8 mouse cellular contexts compared by ENCODE assay signal in genomic region chr7:118584257-118584907, GRCm38 (mm10). TPM values are rescaled to one million over a fixed set of nuclear protein-coding genes. Genes with fewer than 3 reads are reported as not detected.
DNase-seq lines count a peak whose midpoint lies in the region; ATAC-seq lines count a peak whose summit lies in the region.

TSS of gene Tmc7 (minus strand) at chr7:118584736.

- 0 out of 2 replicates have a peak, but pooled peaks cover 3% of the 10 kb centered on the region for H3K9me3 ChIP-seq in hindbrain, embryonic 14.5 days (ENCODE audit: control insufficient read depth, low read length)
- H3K9me3 ChIP-seq in midbrain, embryonic 10.5 days (replicated peaks), result peaks cover 20% of the 10 kb centered on the region

- H3K4me1 ChIP-seq in hindbrain, embryonic 14.5 days (replicated peaks; ENCODE audit: control insufficient read depth, insufficient read depth, low read length), result peaks cover 3% of the 10 kb centered on the region; the same call in 1 of the 2 replicates
- peaks cover 23% of the 10 kb centered on the region for H3K4me1 ChIP-seq in midbrain, embryonic 10.5 days

- H3K27me3 ChIP-seq in hindbrain, embryonic 14.5 days (ENCODE audit: control insufficient read depth, insufficient read depth, low read length), result no peaks in the 10 kb centered on the region
- H3K27me3 ChIP-seq in midbrain, embryonic 10.5 days (ENCODE audit: low read depth, poor library complexity, severe bottlenecking), result no peaks in the 10 kb centered on the region

- peak; percentile 92 for ATAC-seq in hindbrain, embryonic 14.5 days (ENCODE audit: low FRiP score)
- ATAC-seq in megakaryocyte-erythroid progenitor cell, adult 5-6 weeks (replicated peaks; ENCODE audit: low FRiP score, low TSS enrichment, poor library complexity, severe bottlenecking), result no peak

- H3K9ac ChIP-seq in hindbrain, embryonic 14.5 days, result peak within 1 kb of the TSS; percentile 71

- H3K4me2 ChIP-seq in hindbrain, embryonic 14.5 days (replicated peaks), result peak within 1 kb of the TSS; percentile 69

- H3K36me3 ChIP-seq in hindbrain, embryonic 14.5 days (replicated peaks; ENCODE audit: control insufficient read depth, insufficient read depth), result no peaks in the 10 kb centered on the region
- H3K36me3 ChIP-seq in midbrain, embryonic 10.5 days, result peaks cover 15% of the 10 kb centered on the region

- H3K4me3 ChIP-seq in hindbrain, embryonic 14.5 days (replicated peaks; ENCODE audit: low read length), result peak within 1 kb of the TSS; percentile 56
- peak within 1 kb of the TSS; percentile 81 for H3K4me3 ChIP-seq in midbrain, embryonic 10.5 days

- peak; percentile 68 to 73 for DNase-seq in adrenal gland, postnatal 36 days
- DNase-seq in cerebellum, postnatal 36 days, result peak; percentile 81 to 87
- DNase-seq in frontal cortex, postnatal 36 days (ENCODE audit: low spot score in 2 of 2), result peak; percentile 81
- peak; percentile 83 for DNase-seq in hindbrain, embryonic 14.5 days (ENCODE audit: low spot score)
- DNase-seq in left cerebral cortex, postnatal 25 days (ENCODE audit: low spot score in 2 of 2), result peak; percentile 84 to 87
- DNase-seq in midbrain, embryonic 10.5 days (ENCODE audit: low spot score), result peak; percentile 85
- DNase-seq in spleen, postnatal 10 days (ENCODE audit: low spot score in 2 of 2), result peak; percentile 17 to 61

- intact Hi-C loops in left cerebral cortex, postnatal 25 days (cut with DNase I), result no loop called here

- WGBS in hindbrain, embryonic 14.5 days, result under 1% methylated on average over 46 of the region's 51 CpGs
- 1% methylated on average over 49 of the region's 51 CpGs for WGBS in midbrain, embryonic 10.5 days

- 0 out of 2 replicates have a peak within 1 kb of the TSS, but pooled peaks have one; percentile 18 for H3K27ac ChIP-seq in hindbrain, embryonic 14.5 days
- peak within 1 kb of the TSS; percentile 91 for H3K27ac ChIP-seq in midbrain, embryonic 10.5 days (replicated peaks)

RNA-seq across cellular contexts. Expression of gene Tmc7, which starts in this region (rescaled TPM):
- under 1 TPM; 0.30 to 0.40 TPM for total RNA-seq in adrenal gland, postnatal 36 days (2021)
- 7.5 and 8.6 TPM in 2 replicates for polyA plus RNA-seq in hindbrain, embryonic 14.5 days (2014; fragmentation: Nextera tagmentation; extraction: Ambion mirVana)
- 10 to 100 TPM; 13.3 to 21.4 TPM for total RNA-seq in left cerebral cortex, postnatal 25 days (2021)
- polyA plus RNA-seq in midbrain, embryonic 10.5 days (2016; fragmentation: Nextera tagmentation; extraction: Ambion mirVana), result 7.4 and 7.6 TPM in 2 replicates
- total RNA-seq in megakaryocyte-erythroid progenitor cell, adult 5-6 weeks (2014; fragmentation: Nextera tagmentation), result 0.32 TPM in 1 of 2 replicates, not detected in the other
- not detected in 2 replicates for total RNA-seq in megakaryocyte-erythroid progenitor cell, adult 5-6 weeks (2017)

Comparison
In these comparisons a context has a peak if more than half of its experiments do, and no peak if none do; other contexts are left out.
1. RNA of gene Tmc7 (total RNA-seq): 13.3 to 21.4 TPM in left cerebral cortex, postnatal 25 days; 0.30 to 0.40 TPM in adrenal gland, postnatal 36 days and 0.32 TPM in megakaryocyte-erythroid progenitor cell, adult 5-6 weeks; every median in the first group is over 10 times any median in the second.
2. Peak in DNase-seq in adrenal gland, postnatal 36 days; RNA of the gene not detected or under 1 TPM.
3. Peak in every context shown above with its lines, with median percentiles within 50 percentile points of each other: DNase-seq.